Mouse (Mus musculus) kidney, embryonic 15.5 days (tissue): ENCODE results near the gene Sytl1. TPM values are rescaled to one million over a fixed set of nuclear protein-coding genes. Genes with fewer than 3 reads are reported as not detected.
A peak's percentile ranks its signal among the peaks of the same experiment; 100 is the strongest.

Experiments
- ATAC-seq: fragments of 200-750 bp; cut with Nextera tagmentation; replicated peaks from 2 replicates; pipeline ENCODE4 v1.8.0; 2017; ENCODE audit warnings: moderate TSS enrichment; ENCODE audit not compliant: low FRiP score
- H3K27ac ChIP-seq: fragments of 300-500 bp; sonication (generic); 2 replicates; pipeline ENCODE4 v1.5.1; 2015; ENCODE audit warnings: mild to moderate bottlenecking, inconsistent platforms
- H3K27me3 ChIP-seq: fragments of 300-500 bp; sonication (generic); 2 replicates; pipeline ENCODE4 v1.6.1; 2015; ENCODE audit warnings: inconsistent platforms
- H3K36me3 ChIP-seq: fragments of 300-500 bp; sonication (generic); 2 replicates; pipeline ENCODE4 v1.6.1; 2015; ENCODE audit warnings: inconsistent platforms
- H3K4me1 ChIP-seq: fragments of 300-500 bp; sonication (generic); 2 replicates; pipeline ENCODE4 v1.6.1; 2015; ENCODE audit warnings: inconsistent platforms
- H3K4me2 ChIP-seq: fragments of 300-500 bp; sonication (generic); 2 replicates; pipeline ENCODE4 v1.6.1; 2015; ENCODE audit warnings: moderate library complexity, mild to moderate bottlenecking, inconsistent platforms
- H3K4me3 ChIP-seq: fragments of 300-500 bp; sonication (generic); replicated peaks from 2 replicates; pipeline ENCODE4 v1.5.1; 2015; ENCODE audit warnings: mild to moderate bottlenecking, inconsistent platforms
- H3K9ac ChIP-seq: fragments of 300-500 bp; sonication (generic); 2 replicates; pipeline ENCODE4 v1.6.1; 2015; ENCODE audit warnings: mild to moderate bottlenecking, inconsistent platforms
- H3K9me3 ChIP-seq: fragments of 300-500 bp; sonication (generic); replicated peaks from 2 replicates; pipeline ENCODE4 v1.6.1; 2016; ENCODE audit warnings: inconsistent platforms
- WGBS: fragments of 180-500 bp; shearing (Covaris S2); methylation state at CpG from one replicate; pipeline ENCODE4 v1.1.7; 2015; ENCODE audit warnings: mixed read lengths; 5-methylcytosine and 5-hydroxymethylcytosine counted together
- polyA plus RNA-seq: library from polyadenylated mRNA; unstranded; fragments of >200 nt; fragmentation: Nextera tagmentation; extraction: Ambion mirVana; gene quantifications from 2 replicates; pipeline ENCODE4 v1.2.1, GENCODE M21; 2015

Sytl1 gene
- polyA plus RNA-seq, 1 experiment from 2014 or later, result 0.96 TPM

- Histone ChIP-seq H3K27me3 (0 out of 2 replicates have a peak, but pooled peaks cover 3% of the 10 kb centered on the region), H3K9me3 (no peaks in the 10 kb centered on the region), H3K9ac (0 out of 2 replicates have a peak overlapping the region, but pooled peaks have one; percentile 11), H3K36me3 (peaks cover 21% of the 10 kb centered on the region), H3K4me1 (peaks cover 44% of the 10 kb centered on the region), H3K27ac (peak overlapping the region; percentile 91), H3K4me3 (no peak overlapping the region), H3K4me2 (peak overlapping the region; percentile 39)
- ATAC-seq, result no peak
- WGBS, result 42% methylated on average over 11 of the region's 11 CpGs
These were observed 31.2 kb upstream of the Sytl1 start for GRCm38 (mm10) chr4:133294084-133294483.

- Histone ChIP-seq H3K27ac (peak overlapping the region; percentile 91), H3K9ac (peak overlapping the region; percentile 29; the same call in 1 of the 2 replicates), H3K4me1 (peaks cover 35% of the 10 kb centered on the region), H3K27me3 (0 out of 2 replicates have a peak, but pooled peaks cover 3% of the 10 kb centered on the region), H3K9me3 (no peaks in the 10 kb centered on the region), H3K4me3 (peak overlapping the region; percentile 9; the same call in 1 of the 2 replicates), H3K36me3 (peaks cover 21% of the 10 kb centered on the region), H3K4me2 (peak overlapping the region; percentile 39)
- WGBS, result 19% methylated on average over 24 of the region's 24 CpGs
- ATAC-seq, result peak; percentile 85
These were observed 30.3 kb upstream of the Sytl1 start for GRCm38 (mm10) chr4:133292901-133293843.

DNA sequence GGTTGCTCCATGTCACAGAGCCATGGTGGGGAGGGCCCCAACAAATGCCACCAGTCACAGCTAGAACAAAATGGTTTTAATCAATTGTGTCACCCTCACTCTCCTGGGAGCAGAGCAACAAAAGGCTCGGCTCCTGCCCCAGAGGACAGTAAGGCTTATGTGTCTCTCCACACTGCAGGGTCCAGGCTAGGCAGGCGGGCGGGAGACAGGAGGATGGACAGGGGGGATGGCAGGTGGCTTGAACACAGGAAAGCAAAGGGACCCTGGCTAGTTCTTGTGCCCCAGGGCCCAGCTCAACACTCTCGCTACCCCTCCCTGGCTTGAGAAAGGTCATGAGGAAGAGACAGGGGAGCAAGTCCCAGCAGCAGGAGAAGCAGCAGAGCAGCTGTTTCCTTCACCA is 29.5 kb upstream of the Sytl1 start:
- H3K27me3 ChIP-seq, result 0 out of 2 replicates have a peak, but pooled peaks cover 3% of the 10 kb centered on the region
- peaks cover 21% of the 10 kb centered on the region for H3K36me3 ChIP-seq
- peaks cover 29% of the 10 kb centered on the region for H3K4me1 ChIP-seq
- H3K4me3 ChIP-seq, result no peak overlapping the region
- H3K9me3 ChIP-seq, result no peaks in the 10 kb centered on the region
- peak overlapping the region; percentile 91 for H3K27ac ChIP-seq
- H3K4me2 ChIP-seq, result no peak overlapping the region; the same call in 1 of the 2 replicates
- H3K9ac ChIP-seq, result no peak overlapping the region
- ATAC-seq, result no peak; the same call in 1 of the 2 replicates
- WGBS, result 75% methylated on average over 4 of the region's 4 CpGs

DNA sequence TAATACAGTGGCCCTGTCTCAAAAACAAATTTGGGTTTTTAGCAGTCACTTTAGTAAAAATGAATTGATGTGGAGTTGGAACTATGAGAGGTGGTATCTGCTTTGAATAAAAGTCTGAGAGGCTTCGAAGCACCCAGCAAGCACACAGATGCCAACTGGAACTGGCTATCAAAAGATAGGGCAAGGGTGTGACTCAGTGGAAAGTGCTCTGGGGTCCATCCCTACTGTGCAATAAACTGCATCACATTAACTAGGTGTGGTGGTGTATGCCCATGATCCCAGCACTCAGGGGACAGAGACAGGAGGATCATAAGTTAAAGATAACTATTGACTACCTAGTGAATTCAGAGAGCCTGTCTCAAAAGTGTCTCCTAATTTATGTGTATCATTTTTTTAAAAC is 28.3 kb upstream of the Sytl1 start:
- Histone ChIP-seq H3K27ac (no peak overlapping the region), H3K36me3 (peaks cover 21% of the 10 kb centered on the region), H3K9ac (no peak overlapping the region), H3K4me1 (peaks cover 27% of the 10 kb centered on the region), H3K4me2 (no peak overlapping the region), H3K4me3 (no peak overlapping the region), H3K27me3 (0 out of 2 replicates have a peak, but pooled peaks cover 3% of the 10 kb centered on the region), H3K9me3 (no peaks in the 10 kb centered on the region)
- no peak for ATAC-seq
- WGBS, result 98% methylated on average over 1 of the region's 1 CpGs

GRCm38 (mm10) chr4:133286476-133287077 is 23.7 kb upstream of the Sytl1 start:
- Histone ChIP-seq H3K4me1 (peaks cover 20% of the 10 kb centered on the region), H3K27me3 (no peaks in the 10 kb centered on the region), H3K4me3 (no peak overlapping the region), H3K9ac (no peak overlapping the region), H3K36me3 (no peaks in the 10 kb centered on the region; the same call in 1 of the 2 replicates), H3K27ac (no peak overlapping the region), H3K9me3 (no peaks in the 10 kb centered on the region), H3K4me2 (no peak overlapping the region)
- ATAC-seq, result no peak
- 80% methylated on average over 4 of the region's 4 CpGs for WGBS

- Histone ChIP-seq H3K36me3 (no peaks in the 10 kb centered on the region), H3K4me2 (no peak overlapping the region), H3K4me3 (no peak overlapping the region), H3K27ac (no peak overlapping the region), H3K9me3 (no peaks in the 10 kb centered on the region), H3K4me1 (peaks cover 21% of the 10 kb centered on the region), H3K9ac (no peak overlapping the region), H3K27me3 (no peaks in the 10 kb centered on the region)
- WGBS, result 81% methylated on average over 5 of the region's 5 CpGs
- ATAC-seq, result no peak
These were observed 23.0 kb upstream of the Sytl1 start for GRCm38 (mm10) chr4:133285950-133286349.

DNA sequence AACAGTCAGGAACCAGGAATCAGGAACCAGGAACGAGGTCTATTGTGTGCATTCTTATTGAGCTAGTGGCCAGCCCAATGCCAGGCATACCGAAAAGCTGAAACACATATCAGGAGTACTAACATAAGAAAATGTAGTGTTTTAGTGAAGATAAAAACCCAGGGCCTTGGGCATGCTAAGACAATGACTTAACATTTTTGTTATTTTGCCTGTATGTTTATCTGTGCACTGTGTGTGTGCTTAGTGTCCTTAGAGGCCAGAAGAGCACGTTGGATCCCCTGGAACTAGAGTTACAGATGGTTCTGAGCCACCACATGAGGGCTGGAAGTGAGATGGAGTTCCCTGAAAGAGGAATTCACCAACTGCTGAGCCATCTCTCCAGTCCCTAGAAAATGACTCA is 22.4 kb upstream of the Sytl1 start:
- 79% methylated on average over 3 of the region's 3 CpGs for WGBS
- H3K4me3 ChIP-seq, result no peak overlapping the region
- no peaks in the 10 kb centered on the region for H3K9me3 ChIP-seq
- H3K27me3 ChIP-seq, result no peaks in the 10 kb centered on the region
- no peaks in the 10 kb centered on the region for H3K36me3 ChIP-seq
- H3K4me1 ChIP-seq, result peaks cover 21% of the 10 kb centered on the region
- H3K4me2 ChIP-seq, result no peak overlapping the region
- no peak overlapping the region for H3K9ac ChIP-seq
- ATAC-seq, result no peak
- H3K27ac ChIP-seq, result no peak overlapping the region

DNA sequence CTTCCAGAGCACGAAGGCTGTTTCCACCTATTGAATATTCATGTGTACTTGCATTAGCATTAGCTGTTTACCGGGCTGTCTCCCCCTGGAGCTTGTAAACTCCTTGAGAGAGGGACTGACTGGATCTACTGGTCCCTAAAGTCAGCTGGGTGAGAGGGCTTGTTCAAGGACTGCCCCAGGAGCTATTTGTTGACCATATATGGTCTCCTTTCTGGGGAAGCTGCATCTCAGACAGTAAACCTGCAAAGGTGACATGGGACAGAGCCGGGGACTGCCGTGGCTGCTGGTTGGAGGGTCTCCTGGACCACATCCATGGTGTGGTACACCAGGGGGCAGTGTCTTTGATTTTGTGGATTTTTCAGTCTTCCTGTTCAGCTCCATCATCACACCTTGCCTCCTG is 19.7 kb upstream of the Sytl1 start:
- H3K4me2 ChIP-seq, result no peak overlapping the region
- H3K9ac ChIP-seq, result no peak overlapping the region
- H3K27me3 ChIP-seq, result no peaks in the 10 kb centered on the region
- H3K4me3 ChIP-seq, result no peak overlapping the region
- H3K36me3 ChIP-seq, result no peaks in the 10 kb centered on the region
- H3K9me3 ChIP-seq, result no peaks in the 10 kb centered on the region
- peak overlapping the region; percentile 62 for H3K27ac ChIP-seq
- peaks cover 27% of the 10 kb centered on the region for H3K4me1 ChIP-seq
- no peak for ATAC-seq
- 18% methylated on average over 4 of the region's 4 CpGs for WGBS

DNA sequence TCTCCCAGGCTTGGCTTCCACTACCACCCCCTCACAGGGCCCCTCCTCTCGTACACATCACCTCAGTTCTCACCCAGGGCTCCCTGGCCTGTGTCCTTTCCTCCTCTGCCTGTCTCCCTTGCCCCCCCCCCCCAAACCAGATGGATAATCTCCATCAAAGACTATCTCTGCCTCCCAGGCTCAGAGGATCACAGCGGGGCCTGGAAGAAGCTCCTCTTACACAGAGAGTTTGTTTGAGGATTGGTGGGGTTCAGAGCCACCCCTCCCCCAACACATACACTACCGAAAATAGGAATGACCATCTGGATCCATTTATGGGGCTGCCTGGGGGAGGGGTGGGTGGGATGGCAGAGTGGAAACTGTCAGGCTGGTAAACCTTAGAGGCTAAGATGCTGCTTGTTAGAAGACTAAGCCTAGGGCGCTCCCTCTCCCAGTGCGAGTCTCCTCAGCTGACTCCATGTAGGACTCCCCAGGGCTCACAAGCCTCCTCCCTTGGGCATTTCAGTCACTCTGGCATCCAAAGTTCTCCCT is 19.1 kb upstream of the Sytl1 start:
- H3K9ac ChIP-seq, result no peak overlapping the region
- H3K27ac ChIP-seq, result peak overlapping the region; percentile 62
- 19% methylated on average over 5 of the region's 5 CpGs for WGBS
- no peaks in the 10 kb centered on the region for H3K9me3 ChIP-seq
- H3K4me3 ChIP-seq, result no peak overlapping the region
- 0 out of 2 replicates have a peak, but pooled peaks have one; percentile 10 for ATAC-seq
- H3K27me3 ChIP-seq, result no peaks in the 10 kb centered on the region
- no peaks in the 10 kb centered on the region for H3K36me3 ChIP-seq
- H3K4me1 ChIP-seq, result peaks cover 27% of the 10 kb centered on the region
- peak overlapping the region; percentile 27; the same call in 1 of the 2 replicates for H3K4me2 ChIP-seq

GRCm38 (mm10) chr4:133281513-133281912 is 18.6 kb upstream of the Sytl1 start:
- peaks cover 31% of the 10 kb centered on the region for H3K4me1 ChIP-seq
- no peak overlapping the region for H3K4me2 ChIP-seq
- H3K27ac ChIP-seq, result peak overlapping the region; percentile 62
- no peak overlapping the region for H3K4me3 ChIP-seq
- H3K9me3 ChIP-seq, result no peaks in the 10 kb centered on the region
- H3K9ac ChIP-seq, result no peak overlapping the region
- H3K36me3 ChIP-seq, result no peaks in the 10 kb centered on the region
- H3K27me3 ChIP-seq, result no peaks in the 10 kb centered on the region
- WGBS, result 32% methylated on average over 7 of the region's 7 CpGs
- ATAC-seq, result no peak

DNA sequence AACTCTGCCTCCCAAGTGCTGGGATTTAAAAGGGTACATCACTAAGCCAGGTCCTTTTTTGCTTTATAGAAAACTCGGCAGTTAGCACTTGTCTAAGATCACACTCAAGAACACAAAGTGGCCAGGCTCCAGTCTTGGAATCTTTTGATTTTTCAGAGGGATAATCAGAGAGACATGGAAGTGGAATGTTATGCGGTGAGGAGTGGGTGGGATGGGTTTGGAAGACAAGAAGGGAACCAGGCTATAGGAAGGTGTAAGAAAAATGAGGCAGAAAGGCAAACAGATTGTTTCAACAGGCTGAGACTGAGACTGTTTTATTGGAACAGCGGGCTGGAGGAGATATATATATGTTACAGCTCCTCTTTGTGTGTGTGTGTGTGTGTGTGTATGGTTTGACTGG is 15.6 kb upstream of the Sytl1 start:
- peak overlapping the region; percentile 77 for H3K4me2 ChIP-seq
- ATAC-seq, result no peak
- 86% methylated on average over 3 of the region's 3 CpGs for WGBS
- H3K27me3 ChIP-seq, result no peaks in the 10 kb centered on the region
- peaks cover 12% of the 10 kb centered on the region; the same call in 1 of the 2 replicates for H3K36me3 ChIP-seq
- peaks cover 38% of the 10 kb centered on the region for H3K4me1 ChIP-seq
- no peaks in the 10 kb centered on the region for H3K9me3 ChIP-seq
- H3K9ac ChIP-seq, result no peak overlapping the region
- H3K27ac ChIP-seq, result peak overlapping the region; percentile 94
- H3K4me3 ChIP-seq, result peak overlapping the region; percentile 88

DNA sequence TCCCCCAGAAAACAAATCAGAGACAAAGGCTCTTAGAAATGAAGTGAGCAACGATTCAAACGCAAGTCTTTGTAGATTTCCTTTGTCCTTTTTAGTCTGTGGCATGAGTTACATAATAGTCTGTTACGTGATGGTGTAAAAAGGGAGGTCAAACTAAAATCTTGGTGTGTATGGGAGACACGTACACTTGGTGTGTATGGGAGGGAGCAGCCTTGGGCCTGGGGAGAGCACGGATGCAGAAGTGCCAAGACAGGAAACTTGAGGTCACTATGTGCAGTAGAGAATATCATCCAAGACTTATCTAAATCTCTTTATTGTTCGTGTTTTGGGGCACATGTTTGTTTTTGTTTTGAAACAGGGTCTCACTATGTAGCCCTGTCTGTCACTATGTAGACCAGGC is 15.2 kb upstream of the Sytl1 start:
- H3K9ac ChIP-seq, result peak overlapping the region; percentile 75
- ATAC-seq, result no peak
- WGBS, result 26% methylated on average over 6 of the region's 6 CpGs

More for the DNA sequence above, 15.2 kb upstream of the Sytl1 start:
- H3K4me1 ChIP-seq, result peaks cover 38% of the 10 kb centered on the region
- H3K4me3 ChIP-seq, result peak overlapping the region; percentile 88
- no peaks in the 10 kb centered on the region for H3K27me3 ChIP-seq
- H3K9me3 ChIP-seq, result no peaks in the 10 kb centered on the region
- H3K36me3 ChIP-seq, result peaks cover 12% of the 10 kb centered on the region; the same call in 1 of the 2 replicates
- peak overlapping the region; percentile 94 for H3K27ac ChIP-seq
- H3K4me2 ChIP-seq, result peak overlapping the region; percentile 77
